In genomic region chr16:38910088-38910487, GRCm38 (mm10) we compare ENCODE assay signal across 22 mouse cellular contexts. TPM values are rescaled to one million over a fixed set of nuclear protein-coding genes. Genes with fewer than 3 reads are reported as not detected.
"Had no signal": no experiment of that assay in that cellular context is flagged by ENCODE, and none has a peak within 500 bp of the region (broad histone marks: within the 10 kb centered on the region; RNA-seq: fewer than 3 reads in every experiment).

No protein-coding gene starts in this region.

- DNase-seq: lung, adult 18-20 months; lung, embryonic 14.5 days; lung, postnatal 10 days; lung, postnatal 4 days; midbrain, embryonic 14.5 days; retina, postnatal 1 day; right cerebral cortex, adult 18-20 months; right cerebral cortex, postnatal 25 days; right cerebral cortex, postnatal 4 days; spleen, adult 18-20 months; thymus, adult 18-20 months; thymus, postnatal 14 days; thymus, postnatal 36 days had no signal

- H3K4me2 ChIP-seq: lung, embryonic 14.5 days; midbrain, embryonic 12.5 days; neural tube, embryonic 13.5 days; neural tube, embryonic 15.5 days had no signal

- H3K4me3 ChIP-seq: midbrain, embryonic 10.5 days; midbrain, embryonic 12.5 days; myocyte; neural tube, embryonic 13.5 days; neural tube, embryonic 15.5 days had no signal

- H3K9me3 ChIP-seq: midbrain, embryonic 10.5 days; midbrain, embryonic 12.5 days; neural tube, embryonic 13.5 days; neural tube, embryonic 15.5 days had no signal

- H3K27ac ChIP-seq: midbrain, embryonic 10.5 days; midbrain, embryonic 12.5 days; neural tube, embryonic 13.5 days; neural tube, embryonic 15.5 days had no signal

- H3K36me3 ChIP-seq: midbrain, embryonic 10.5 days; midbrain, embryonic 12.5 days; neural tube, embryonic 13.5 days; neural tube, embryonic 15.5 days had no signal

- ATAC-seq: midbrain, embryonic 16.5 days had no signal

- H3K27me3 ChIP-seq: neural tube, embryonic 13.5 days; neural tube, embryonic 15.5 days had no signal

- H3K4me1 ChIP-seq: midbrain, embryonic 10.5 days had no signal

- H3K9ac ChIP-seq: lung, embryonic 14.5 days; midbrain, embryonic 12.5 days; neural tube, embryonic 13.5 days; neural tube, embryonic 15.5 days had no signal

RNA-seq across cellular contexts. Expression of gene Igsf11, which starts 17.6 kb away (rescaled TPM):
- total RNA-seq: megakaryocyte, adult 5-6 weeks; megakaryocyte-erythroid progenitor cell, adult 5-6 weeks had no signal
- polyA plus RNA-seq: thymus, postnatal 0 days had no signal
